Mouse (Mus musculus) liver, embryonic 13.5 days (tissue): Measurements from ENCODE around the gene Olfr215. TPM values are rescaled to one million over a fixed set of nuclear protein-coding genes. Genes with fewer than 3 reads are reported as not detected.
"Not testable (repeated sequence)": the region's sequence is repeated elsewhere in the genome, so short reads cannot be mapped to it uniquely, and the experiment has no call there.

Experiments
- ATAC-seq: fragments of 200-750 bp; cut with Nextera tagmentation; 2 replicates; pipeline ENCODE4 v1.8.0; 2017; ENCODE audit warnings: low read depth, mild to moderate bottlenecking, moderate number of reproducible peaks, moderate library complexity
- DNase-seq: peaks from one replicate; pipeline ENCODE4 v3.0.0; 2022
- H3K27ac ChIP-seq: fragments of 300-500 bp; sonication (generic); 2 replicates; pipeline ENCODE4 v1.5.1; 2015; ENCODE audit warnings: moderate library complexity, mild to moderate bottlenecking, inconsistent platforms
- H3K27me3 ChIP-seq: fragments of 300-500 bp; sonication (generic); 2 replicates; pipeline ENCODE4 v1.6.1; 2015; ENCODE audit warnings: mild to moderate bottlenecking, inconsistent platforms
- H3K36me3 ChIP-seq: fragments of 300-500 bp; sonication (generic); 2 replicates; pipeline ENCODE4 v1.6.1; 2015; ENCODE audit warnings: mild to moderate bottlenecking, inconsistent platforms
- H3K4me1 ChIP-seq: fragments of 300-500 bp; sonication (generic); replicated peaks from 2 replicates; pipeline ENCODE4 v1.6.1; 2015; ENCODE audit warnings: inconsistent platforms
- H3K4me2 ChIP-seq: fragments of 300-500 bp; sonication (generic); 2 replicates; pipeline ENCODE4 v1.6.1; 2015; ENCODE audit warnings: inconsistent platforms, mild to moderate bottlenecking, moderate library complexity
- H3K4me3 ChIP-seq: fragments of 300-500 bp; sonication (generic); replicated peaks from 2 replicates; pipeline ENCODE4 v1.5.1; 2015; ENCODE audit warnings: mild to moderate bottlenecking, inconsistent platforms
- H3K9ac ChIP-seq: fragments of 300-500 bp; sonication (generic); 2 replicates; pipeline ENCODE4 v1.6.1; 2015; ENCODE audit warnings: mild to moderate bottlenecking, inconsistent platforms
- H3K9me3 ChIP-seq: fragments of 300-500 bp; sonication (generic); replicated peaks from 2 replicates; pipeline ENCODE4 v1.6.1; 2016; ENCODE audit warnings: inconsistent platforms
- WGBS: fragments of 180-500 bp; shearing (Covaris S2); methylation state at CpG from one replicate; pipeline ENCODE4 v1.1.7; 2015; ENCODE audit not compliant: insufficient replicate concordance; 5-methylcytosine and 5-hydroxymethylcytosine counted together
- polyA plus RNA-seq: library from polyadenylated mRNA; unstranded; fragments of >200 nt; fragmentation: Nextera tagmentation; extraction: Ambion mirVana; gene quantifications from 2 replicates; pipeline ENCODE4 v1.2.1, GENCODE M21; 2015

The Olfr215 gene
- polyA plus RNA-seq, 1 experiment from 2014 or later: not detected

GRCm38 (mm10) chr6:116554952-116555351, 29.0 kb downstream of the Olfr215 start:
- WGBS: 45% methylated on average over 3 of the region's 3 CpGs
- Histone ChIP-seq H3K4me1 (no peaks in the 10 kb centered on the region), H3K9ac (no peak overlapping the region), H3K27ac (no peak overlapping the region), H3K27me3 (no peaks in the 10 kb centered on the region), H3K4me2 (no peak overlapping the region), H3K36me3 (no peaks in the 10 kb centered on the region), H3K4me3 (no peak overlapping the region), H3K9me3 (no peaks in the 10 kb centered on the region)
- DNase-seq: no peak
- no peak for ATAC-seq

DNA sequence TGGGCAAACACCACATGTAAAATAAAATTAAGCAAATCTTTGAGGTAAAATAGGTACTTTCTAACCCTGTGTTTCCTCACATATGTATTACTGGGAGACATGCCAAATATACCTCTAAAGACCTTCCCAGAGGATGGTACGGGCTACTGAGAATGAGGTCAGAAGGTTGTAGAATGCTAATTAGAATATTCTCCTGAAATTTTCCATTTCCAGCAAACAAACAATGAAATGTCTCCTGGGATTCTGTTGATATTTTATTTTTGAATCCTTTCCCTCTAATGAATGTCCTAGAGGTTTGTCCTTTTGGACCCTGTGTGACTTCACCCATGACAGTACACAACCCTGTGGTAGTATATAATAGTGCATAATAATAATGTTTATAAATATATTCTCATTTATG, 30.1 kb downstream of the Olfr215 start, which contains the start of gene Olfr214:
Gene Olfr214 (plus strand): TSS at position 301 of the 400 bp plus-strand sequence.
- H3K27me3 ChIP-seq: no peaks in the 10 kb centered on the region
- DNase-seq (no peak), ATAC-seq (no peak)
- no peaks in the 10 kb centered on the region for H3K36me3 ChIP-seq
- H3K4me2 ChIP-seq: no peak within 1 kb of the TSS
- H3K9me3 ChIP-seq: no peaks in the 10 kb centered on the region
- no peaks in the 10 kb centered on the region for H3K4me1 ChIP-seq
- 69% methylated on average over 1 of the region's 1 CpGs for WGBS
- H3K9ac ChIP-seq: no peak within 1 kb of the TSS
- no peak within 1 kb of the TSS for H3K27ac ChIP-seq
- H3K4me3 ChIP-seq: no peak within 1 kb of the TSS

- not testable (repeated sequence) for H3K4me2 ChIP-seq, H3K36me3 ChIP-seq, H3K27me3 ChIP-seq, H3K4me3 ChIP-seq, H3K9me3 ChIP-seq, ATAC-seq, DNase-seq, H3K4me1 ChIP-seq, H3K27ac ChIP-seq, H3K9ac ChIP-seq
- 86% methylated on average over 11 of the region's 11 CpGs for WGBS
Observed at GRCm38 (mm10) chr6:116550841-116551240, 33.2 kb downstream of the Olfr215 start, which contains the start of gene Gm5580. Gene Gm5580 (plus strand): TSS chr6:116551141.

DNA sequence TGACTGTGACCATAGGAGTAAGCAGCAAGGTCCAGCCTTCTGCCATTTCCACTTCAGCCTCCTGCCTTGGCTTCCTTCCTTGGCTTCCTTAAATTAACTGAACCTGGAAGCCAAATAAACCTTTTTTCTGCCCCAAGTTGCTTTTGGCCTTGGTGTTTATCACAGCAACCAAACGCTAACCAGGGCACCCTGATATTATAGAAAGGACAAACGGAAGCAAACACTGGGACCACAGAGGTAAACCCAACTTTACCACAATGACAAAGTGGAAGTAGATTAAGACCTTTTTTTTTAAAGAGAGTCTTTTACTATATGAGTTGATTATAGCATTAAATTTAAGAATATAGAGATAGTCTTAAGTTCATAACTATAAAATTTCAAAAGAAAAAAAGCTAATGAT, 41.5 kb downstream of the Olfr215 start:
- Histone ChIP-seq H3K9ac (no peak overlapping the region), H3K4me3 (no peak overlapping the region), H3K27me3 (no peaks in the 10 kb centered on the region), H3K36me3 (no peaks in the 10 kb centered on the region), H3K27ac (no peak overlapping the region), H3K4me2 (no peak overlapping the region), H3K9me3 (no peaks in the 10 kb centered on the region), H3K4me1 (no peaks in the 10 kb centered on the region)
- 39% methylated on average over 2 of the region's 2 CpGs for WGBS
- ATAC-seq (no peak), DNase-seq (no peak)

- no peak for ATAC-seq
- Histone ChIP-seq H3K27me3 (no peaks in the 10 kb centered on the region), H3K9me3 (no peaks in the 10 kb centered on the region), H3K4me2 (no peak within 1 kb of the TSS), H3K36me3 (no peaks in the 10 kb centered on the region), H3K4me3 (no peak within 1 kb of the TSS), H3K4me1 (no peaks in the 10 kb centered on the region), H3K27ac (no peak within 1 kb of the TSS), H3K9ac (no peak within 1 kb of the TSS)
- DNase-seq: no peak
- 39% methylated on average over 1 of the region's 1 CpGs for WGBS
Observed at GRCm38 (mm10) chr6:116538156-116538555, 45.8 kb downstream of the Olfr215 start, which contains the start of gene Olfr213. Gene Olfr213 (plus strand): TSS chr6:116538456.

Other genes starting within 250 kb of the Olfr215 start
- gene March8, start 246.2 kb downstream of the Olfr215 start, polyA plus RNA-seq: 76.9 and 92.7 TPM in 2 replicates
- 2.9 and 3.3 TPM in 2 replicates for gene Alox5, start 123.0 kb downstream of the Olfr215 start, polyA plus RNA-seq
- gene Olfr211, start 95.1 kb downstream of the Olfr215 start, polyA plus RNA-seq: not detected in 2 replicates
- not detected in 2 replicates for gene Olfr212, start 77.7 kb downstream of the Olfr215 start, polyA plus RNA-seq
- gene Olfr213, start 45.7 kb downstream of the Olfr215 start, polyA plus RNA-seq: not detected in 2 replicates
- gene Gm5580, start 33.1 kb downstream of the Olfr215 start, polyA plus RNA-seq: 0.30 and 0.43 TPM in 2 replicates
- not detected in 2 replicates for gene Olfr214, start 30.0 kb downstream of the Olfr215 start, polyA plus RNA-seq
- gene Zfp422, start 44.8 kb upstream of the Olfr215 start, polyA plus RNA-seq: 27.6 and 32.4 TPM in 2 replicates
- gene Depp1, start 66.4 kb upstream of the Olfr215 start, polyA plus RNA-seq: 3.1 and 4.1 TPM in 2 replicates
- 5.6 and 5.9 TPM in 2 replicates for gene Rassf4, start 89.8 kb upstream of the Olfr215 start, polyA plus RNA-seq
- gene Tmem72, start 132.7 kb upstream of the Olfr215 start, polyA plus RNA-seq: 0.01 TPM in 2 replicates